Mouse (Mus musculus): ENCODE data around the gene Vps54.
"Not testable (repeated sequence)": the region's sequence is repeated elsewhere in the genome, so short reads cannot be mapped to it uniquely, and the experiment has no call there.

Vps54 gene

DNA sequence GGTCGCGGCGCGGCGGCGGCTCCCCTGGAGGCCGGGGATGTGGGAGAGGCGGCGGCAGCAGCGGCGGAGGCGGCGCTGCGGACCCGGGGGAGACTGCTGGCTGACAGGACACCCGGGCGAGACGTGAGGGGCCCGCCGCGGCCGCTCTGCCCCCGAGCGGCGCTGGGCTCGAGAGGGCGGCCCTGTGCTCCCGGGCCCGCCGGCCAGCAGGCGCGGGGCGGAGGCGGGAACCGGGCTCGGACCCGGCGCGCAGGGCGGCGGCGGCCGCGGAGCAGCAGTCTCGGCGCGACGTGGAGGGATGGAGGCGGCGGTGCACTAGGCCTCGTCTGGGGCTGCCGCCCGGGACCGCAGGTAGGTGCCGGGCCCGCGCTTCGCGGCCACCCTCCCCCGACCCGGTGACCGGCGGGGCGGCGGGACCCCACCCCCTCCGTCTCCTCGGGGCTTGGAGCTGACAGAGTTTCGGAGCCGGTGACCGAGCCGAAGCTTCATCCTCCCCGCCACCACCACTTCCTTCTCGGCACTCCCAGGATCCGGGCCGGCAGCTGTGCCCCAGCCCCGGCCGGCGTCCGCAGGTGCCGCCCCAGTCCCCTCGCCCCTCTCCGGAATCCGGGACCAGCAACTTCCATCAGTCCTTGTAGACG, at the start of gene Vps54:
TSS of gene Vps54 (plus strand) at position 261 of the 641 bp plus-strand sequence.
- DNase-seq (ENCODE audit: low read depth, low spot score) = peak; percentile 48

DNA sequence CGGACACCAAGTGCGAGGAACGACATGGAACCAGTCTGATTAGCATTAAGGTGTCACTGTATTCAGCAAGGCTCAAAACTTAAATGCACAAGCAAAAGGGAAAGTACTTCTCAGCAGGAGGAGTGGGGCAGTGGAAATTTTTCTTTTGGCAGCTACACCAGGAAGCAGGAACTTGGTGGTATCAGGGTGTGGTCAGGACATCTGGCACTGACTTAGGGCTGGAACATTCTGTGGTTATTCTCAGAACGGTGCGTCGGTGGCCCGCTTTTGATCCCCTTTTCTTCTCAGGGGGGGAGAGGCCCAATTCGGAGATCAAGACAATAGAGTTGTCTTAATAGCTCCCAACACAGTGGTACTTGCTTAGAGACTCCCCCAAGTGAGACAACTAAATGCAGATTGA, 47.3 kb upstream of the Vps54 start:
- DNase-seq (ENCODE audit: low read depth, low spot score) = not testable (repeated sequence)

DNA sequence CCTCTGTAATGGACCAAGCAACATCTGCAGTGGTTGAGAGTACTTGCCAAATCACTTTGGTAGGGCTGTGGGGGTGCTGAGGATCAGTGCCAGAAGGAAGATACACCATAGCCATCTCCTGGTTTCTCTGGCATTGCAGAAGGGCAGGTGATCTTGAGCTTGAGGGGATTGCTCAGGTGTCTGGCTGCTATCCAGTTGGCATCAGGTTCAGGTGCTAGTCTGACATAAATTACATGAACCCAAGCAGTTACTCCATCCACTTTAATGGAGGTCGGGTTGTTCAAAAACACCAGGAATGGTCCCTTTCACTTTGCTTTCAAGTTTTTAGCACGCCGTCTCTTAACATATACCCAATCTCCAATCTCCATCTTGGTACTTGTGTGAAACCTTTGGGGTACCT, 44.2 kb upstream of the Vps54 start:
- DNase-seq (ENCODE audit: low read depth, low spot score) = no peak

DNA sequence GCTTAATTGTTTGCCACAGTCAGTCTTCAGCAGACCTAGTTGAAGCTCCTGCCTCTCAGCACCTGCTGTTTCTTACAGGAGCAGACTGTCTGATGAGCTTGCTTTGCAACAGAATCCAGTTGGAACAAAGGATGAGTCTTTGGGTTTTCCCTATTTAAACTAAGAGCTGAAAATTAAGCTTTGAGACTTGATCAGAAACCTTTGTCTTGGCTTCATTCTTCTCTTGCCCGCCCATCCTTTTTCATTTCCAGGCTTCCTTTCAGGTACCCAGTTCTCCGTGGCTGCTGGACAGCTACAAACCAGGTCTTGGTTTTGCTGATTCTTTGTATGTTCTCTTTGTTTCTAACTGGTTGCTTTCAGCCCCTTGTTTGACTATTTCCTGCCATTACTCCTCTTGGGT, 30.0 kb upstream of the Vps54 start:
- no peak for DNase-seq (ENCODE audit: low read depth, low spot score)

DNA sequence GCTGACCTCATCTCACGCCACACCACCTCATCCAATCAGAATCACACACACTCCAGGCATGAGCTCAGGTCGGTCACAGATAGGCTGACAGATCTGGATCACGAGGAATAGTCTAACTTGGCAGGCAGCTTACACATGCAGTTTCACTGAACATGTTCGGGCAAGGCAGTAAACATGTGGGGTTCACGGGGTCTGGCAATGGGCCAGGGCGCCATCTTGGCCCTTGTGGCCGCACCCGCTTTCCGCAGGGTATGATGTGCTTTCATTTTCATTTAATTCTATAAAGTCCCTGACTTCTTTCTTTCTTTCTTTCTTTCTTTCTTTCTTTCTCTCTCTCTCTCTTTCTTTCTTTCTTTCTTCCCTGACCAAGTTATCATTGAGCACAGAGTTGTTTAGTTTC, 29.4 kb upstream of the Vps54 start:
- DNase-seq (ENCODE audit: low read depth, low spot score) = not testable (repeated sequence)

DNA sequence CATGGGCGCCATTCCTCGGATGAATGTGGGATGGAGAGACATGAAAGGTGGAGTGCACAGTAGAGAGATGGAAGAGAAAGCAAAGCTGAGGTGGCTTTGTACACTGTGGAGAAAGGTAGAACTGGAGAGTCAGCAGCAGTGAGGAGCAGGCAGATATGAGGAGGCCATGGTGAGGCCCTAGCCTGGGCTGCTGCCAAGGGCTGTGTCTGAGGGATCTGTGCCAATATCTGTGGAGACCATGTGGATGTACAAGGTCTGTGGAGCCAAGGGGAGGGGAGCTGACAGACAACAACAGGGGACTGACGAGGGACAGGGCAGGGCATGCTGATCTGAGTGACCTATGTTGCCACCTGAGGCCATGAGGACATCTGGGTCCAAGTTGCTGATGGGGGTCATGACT, 21.7 kb upstream of the Vps54 start:
- DNase-seq (ENCODE audit: low read depth, low spot score) = no peak

DNA sequence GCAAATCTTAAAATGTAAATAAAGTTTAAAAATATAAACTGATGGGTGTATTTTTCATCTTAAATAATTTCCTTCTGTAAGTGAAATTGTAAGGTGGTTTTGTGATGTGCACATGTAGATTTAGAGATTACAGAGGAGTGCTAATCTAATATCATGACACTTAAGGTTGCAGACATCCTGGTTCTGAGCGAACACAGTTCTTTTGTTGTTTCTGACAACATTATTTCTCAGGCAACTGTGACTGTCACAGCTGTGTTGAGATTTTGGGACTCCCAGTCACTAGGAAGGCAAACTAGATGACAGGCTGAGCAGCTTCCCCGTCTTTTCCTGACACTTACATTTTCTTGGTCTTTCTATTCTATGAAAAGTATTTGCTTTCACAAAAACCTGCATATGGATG, 19.8 kb upstream of the Vps54 start:
- no peak for DNase-seq (ENCODE audit: low read depth, low spot score)

DNA sequence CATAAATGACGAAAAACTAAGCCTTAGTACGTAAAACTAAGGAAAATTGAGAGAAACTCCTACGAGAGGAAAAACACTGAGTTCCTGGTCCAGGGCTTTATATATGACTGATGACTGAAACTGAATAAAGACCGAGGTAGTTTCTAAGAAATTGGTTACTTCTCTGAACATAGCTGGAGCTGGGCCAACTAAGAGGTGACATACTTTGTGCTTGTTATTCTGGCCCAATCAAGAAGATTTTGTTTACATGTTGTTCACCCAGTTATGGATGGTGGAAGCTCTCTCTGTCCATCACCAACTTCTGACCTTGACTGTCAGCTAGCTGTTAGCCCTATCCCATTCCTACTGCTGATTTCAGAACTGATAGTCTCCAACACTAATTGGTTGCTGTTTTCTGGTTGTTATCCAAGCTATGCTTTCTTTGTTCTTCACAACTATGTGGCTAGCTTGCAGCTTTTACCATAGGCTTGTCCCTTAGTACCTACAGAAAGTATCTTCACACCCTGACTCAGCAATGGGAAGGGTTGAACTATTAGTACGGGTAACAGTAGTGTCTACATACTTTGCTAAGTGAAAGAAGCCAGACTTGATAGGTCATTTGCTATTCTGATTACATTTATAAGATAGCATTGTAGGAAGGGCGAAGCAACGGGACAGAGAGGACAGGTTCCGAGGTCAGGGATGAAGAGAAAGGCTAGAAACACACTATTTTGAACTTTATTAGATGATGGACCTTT, 19.1 kb upstream of the Vps54 start:
- no peak for DNase-seq (ENCODE audit: low read depth, low spot score)

DNA sequence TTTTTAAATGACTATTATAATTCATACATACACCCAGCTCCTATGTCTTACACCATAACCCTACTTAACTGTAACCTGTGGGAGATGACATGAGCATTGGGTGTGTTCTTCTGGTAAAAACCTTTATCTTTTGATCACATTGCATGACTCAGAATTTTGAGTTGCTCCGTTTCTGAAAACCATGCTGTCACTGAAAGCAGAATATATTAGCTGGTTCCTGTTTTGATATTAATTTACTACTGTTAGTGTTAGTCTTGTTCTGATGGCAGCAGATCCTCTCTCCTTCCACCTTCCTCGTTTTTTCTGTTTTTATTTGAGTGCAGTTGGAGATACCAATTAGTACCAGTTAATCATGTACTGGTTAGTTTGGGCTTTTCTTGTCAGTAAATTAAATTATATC, 18.3 kb upstream of the Vps54 start:
- DNase-seq (ENCODE audit: low read depth, low spot score) = peak; percentile 41

DNA sequence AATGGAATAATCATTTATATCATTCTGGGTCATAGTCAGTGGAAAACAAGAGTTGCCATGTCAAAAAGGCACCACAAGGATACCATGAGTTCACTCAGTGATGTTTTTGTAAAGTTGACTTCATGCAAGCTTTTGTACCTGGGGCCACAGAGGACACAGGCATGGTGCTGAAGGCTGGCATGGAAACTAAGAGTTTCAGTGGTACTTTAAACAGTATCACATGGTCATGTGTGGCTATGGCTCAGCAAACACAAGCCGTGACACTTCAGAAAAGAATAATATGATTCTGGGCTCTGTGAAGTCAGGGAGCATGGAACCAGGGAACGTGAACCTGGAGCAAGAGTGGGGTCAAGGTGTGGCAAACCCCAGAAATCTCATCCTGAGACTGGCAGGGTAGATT, 17.7 kb upstream of the Vps54 start:
- no peak for DNase-seq (ENCODE audit: low read depth, low spot score)

DNA sequence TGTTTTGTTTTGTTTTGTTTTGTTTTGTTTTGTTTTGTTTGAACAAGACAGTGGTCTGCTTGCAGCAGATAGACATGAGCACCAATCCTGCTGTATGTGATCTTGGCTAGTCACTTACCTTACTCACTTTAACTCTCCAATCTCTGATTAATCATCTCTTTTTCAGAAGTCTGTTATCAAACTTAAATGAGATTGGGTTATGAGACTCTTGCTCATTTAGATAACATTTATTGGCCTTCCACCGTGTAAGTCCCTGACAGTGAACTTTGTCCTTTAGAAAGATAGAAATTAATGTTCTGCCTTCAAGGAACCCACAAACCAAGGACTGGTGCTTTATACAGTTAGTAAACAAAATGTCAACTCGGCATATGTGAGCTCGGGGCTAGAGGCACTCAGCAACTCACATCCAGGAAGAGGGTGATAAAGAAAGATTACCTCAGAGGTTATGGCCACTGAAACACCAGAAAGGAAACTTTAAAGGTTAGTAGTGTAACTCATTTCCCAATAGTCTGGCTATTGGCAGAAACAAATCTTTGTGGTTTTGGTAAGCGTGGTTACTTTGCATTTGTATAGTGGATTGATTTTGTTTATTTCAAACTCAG, 16.4 kb upstream of the Vps54 start:
- no peak for DNase-seq (ENCODE audit: low read depth, low spot score)

DNA sequence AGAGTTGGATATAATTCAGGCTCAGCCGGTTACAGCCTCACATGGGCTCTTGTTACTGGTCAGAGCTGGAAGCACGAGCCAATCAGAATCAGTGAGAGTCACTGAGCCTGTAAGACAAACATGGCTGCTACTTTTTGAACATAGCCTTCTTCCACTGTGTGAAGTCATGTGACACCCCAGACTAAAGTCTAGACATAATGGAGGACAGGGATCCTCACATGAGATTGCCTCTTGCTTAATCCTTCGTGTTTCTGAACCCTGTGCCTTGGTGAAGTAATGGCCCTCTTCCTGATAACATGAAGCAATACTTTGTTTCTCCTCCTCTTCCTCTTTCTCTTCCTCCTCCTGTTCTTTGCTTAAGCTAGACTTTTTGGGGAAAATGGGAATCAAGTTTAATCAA, 15.5 kb upstream of the Vps54 start:
- DNase-seq (ENCODE audit: low read depth, low spot score) = no peak

DNA sequence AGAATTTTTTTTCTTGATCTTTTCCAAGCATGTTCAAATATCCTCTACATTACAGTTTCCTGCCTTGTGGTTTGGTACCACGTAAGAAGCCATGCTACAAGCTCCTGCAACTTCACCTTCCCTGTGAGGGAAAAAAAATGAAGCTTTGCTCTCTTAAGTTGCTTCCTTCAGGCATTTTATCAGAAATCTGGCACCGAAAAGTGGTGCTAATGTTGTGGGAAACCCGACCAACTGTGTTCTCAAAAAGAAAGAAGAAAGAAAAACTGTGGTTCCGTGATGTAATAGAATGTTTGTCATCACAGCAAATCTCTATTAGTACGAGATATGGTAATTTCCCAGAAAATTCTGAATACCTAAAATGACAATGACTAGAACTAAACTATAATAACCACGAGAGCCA, 15.0 kb upstream of the Vps54 start:
- no peak for DNase-seq (ENCODE audit: low read depth, low spot score)

DNA sequence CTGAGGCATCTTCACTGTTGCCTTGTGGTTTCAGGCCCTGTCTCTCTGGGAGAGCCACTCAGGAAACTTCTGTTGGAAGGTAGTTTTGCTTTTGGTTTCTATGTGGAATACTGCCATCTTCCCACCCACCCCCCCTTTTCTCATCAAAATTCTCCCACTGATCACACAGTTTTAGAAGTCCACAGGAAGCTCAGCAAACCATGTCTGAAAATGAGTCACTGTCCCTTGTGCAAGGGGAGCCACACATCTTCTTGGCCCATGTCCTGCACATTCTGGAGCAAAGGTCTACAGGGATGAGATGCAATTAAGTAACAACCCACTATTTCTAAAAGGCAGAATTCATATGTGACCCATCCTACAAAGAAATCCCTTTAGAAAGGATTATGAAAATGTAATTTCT, 14.6 kb upstream of the Vps54 start:
- DNase-seq (ENCODE audit: low read depth, low spot score) = no peak

DNA sequence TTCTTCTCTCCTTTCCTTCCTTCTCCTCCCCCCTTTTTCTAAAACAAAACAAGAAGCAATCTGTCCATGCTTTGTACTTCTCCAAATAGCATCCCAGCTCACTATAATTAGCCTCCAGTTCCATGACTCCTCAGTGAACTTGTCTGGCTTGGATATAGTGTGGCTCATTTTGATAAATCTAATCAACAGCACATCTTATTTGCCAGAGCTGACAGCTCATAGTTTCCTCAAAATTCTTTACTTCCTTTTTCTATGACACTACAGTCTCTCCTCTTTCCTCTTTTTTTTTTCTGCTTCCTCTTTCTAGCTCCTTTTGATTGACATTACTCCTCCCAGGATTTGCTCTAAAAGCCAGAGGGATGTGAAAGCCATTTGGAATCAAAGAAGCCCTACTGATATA, 14.1 kb upstream of the Vps54 start:
- DNase-seq (ENCODE audit: low read depth, low spot score) = no peak

DNA sequence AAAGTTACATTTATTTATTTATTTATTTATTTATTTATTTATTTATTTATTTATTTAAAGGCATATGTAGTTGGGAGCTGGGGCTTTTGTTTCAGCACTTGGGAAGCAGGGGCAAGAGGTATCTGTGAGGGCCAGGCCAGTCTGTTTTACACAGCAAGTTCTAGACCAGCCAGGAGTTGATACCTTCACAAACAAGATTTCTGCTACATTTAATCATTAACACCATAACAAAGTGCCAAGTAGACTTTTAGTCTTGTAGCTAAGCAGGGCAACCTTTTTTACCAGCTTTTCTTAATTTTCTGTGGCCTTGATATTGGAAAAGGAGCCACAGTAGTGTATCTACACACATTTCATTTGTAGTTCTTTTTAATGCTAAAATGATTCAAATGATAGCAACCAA, 3.7 kb upstream of the Vps54 start:
- DNase-seq (ENCODE audit: low read depth, low spot score) = no peak

DNA sequence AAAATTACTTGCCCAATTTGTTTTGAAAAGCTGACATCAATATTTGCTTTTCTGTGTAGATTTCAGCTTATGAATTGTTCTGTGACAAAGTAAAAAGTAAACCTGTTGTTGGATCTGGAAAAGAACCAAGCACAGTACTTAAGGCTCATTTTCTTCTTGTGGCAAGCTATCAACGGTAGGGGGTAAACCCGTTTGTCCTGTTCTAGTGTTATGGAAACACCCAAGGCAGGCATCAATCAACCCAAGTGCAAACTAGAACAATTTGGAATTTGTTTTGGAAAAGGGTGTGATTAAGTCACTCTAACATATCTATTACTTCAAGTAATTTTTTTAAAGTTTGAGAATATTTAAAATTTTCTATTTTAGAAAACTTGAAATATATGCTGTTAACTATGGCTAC, 3.3 kb upstream of the Vps54 start:
- no peak for DNase-seq (ENCODE audit: low read depth, low spot score)

DNA sequence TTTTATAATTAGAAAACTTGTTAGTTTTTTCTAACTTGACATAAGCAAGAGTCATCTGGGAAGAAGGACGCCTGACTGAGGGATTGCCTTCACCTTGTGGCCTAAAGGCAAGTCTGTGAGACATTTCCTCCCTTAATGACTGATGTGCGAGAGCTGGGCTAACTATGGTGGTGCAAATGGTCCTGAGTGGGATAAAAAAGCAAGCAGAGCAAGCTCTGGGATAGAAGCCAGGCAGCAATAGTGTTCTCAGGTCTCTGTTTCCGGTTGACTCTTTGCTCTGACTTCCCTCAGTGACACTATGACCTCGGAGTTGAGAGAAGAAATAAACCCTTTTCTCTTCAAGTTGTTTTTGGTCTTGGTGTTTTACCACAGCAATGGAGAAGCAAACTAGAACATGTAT, 2.1 kb upstream of the Vps54 start:
- DNase-seq (ENCODE audit: low read depth, low spot score) = no peak

DNA sequence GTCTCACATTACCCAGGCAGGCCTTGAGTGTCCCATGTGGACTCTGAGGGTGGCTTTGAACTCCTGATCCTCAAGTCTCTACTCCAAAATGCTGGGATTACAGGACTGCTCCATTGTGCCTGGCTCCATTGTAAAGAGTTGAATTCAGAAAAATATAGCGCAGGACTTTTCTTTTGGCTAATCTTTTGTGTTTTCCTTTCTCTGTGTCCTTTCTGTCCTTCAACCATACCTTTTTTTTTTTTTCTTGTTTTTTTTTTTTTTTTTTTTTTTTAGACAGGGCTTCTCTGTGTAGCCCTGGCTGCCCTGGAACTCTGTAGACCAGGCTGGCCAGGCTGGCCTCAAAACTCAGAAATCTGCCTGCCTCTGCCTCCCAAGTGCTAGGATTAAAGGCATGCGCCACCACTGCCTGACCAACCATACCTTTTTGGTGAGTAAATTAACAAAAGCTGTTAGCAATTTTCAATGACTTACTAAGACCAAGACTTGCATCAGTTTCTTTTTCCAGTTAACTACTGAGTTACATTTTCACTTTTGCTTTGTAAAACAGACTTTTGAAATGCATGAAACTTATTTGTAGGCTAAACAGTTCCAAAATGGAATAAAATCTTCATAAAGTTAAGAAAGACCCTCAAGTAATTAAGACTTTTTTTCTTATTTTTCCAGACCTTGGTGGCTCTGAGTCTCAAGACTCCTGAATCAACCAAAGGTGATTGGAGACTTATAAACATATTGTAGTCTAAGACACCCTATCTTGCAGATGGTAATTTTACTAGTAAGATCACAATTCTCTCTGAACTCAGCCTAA, 1.4 kb upstream of the Vps54 start:
- DNase-seq (ENCODE audit: low read depth, low spot score) = no peak

DNA sequence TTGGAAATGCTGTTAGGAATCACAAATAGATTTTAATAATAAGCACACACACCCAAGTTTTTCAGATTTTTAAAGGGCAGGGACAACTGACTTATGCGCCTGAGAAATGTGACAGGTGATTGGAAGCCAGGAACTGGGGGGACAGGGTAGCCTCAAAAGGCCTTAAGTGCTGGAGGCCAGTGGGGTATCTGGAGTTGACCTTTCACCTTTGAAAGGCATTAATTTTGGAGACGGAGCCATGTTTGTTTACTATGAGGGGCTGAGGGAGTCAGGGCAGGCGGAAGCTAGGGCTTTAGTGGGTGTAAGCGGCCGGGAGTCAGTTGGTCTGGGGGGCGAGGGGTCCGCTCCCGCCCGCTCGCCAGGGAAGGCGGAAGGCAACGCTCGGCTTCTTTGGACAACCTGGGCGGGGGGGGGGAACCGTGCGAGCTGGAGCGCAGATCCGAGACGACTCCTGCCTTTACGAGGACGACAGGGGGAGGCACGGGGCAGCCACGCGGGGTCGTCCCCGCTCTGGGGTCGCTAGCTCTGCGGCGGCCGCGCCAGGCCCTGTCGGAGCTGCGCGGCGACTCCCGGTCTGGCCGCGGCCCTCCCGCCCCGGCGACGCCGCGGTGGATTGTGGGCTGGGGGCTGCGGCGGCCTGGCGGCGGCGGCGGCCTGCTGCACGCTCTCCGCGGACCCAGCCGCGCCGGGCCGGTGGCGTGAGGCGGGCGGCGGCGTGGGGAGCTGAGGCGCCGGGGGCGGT, 631 bp upstream of the Vps54 start:
- peak; percentile 20 for DNase-seq (ENCODE audit: low read depth, low spot score)

DNA sequence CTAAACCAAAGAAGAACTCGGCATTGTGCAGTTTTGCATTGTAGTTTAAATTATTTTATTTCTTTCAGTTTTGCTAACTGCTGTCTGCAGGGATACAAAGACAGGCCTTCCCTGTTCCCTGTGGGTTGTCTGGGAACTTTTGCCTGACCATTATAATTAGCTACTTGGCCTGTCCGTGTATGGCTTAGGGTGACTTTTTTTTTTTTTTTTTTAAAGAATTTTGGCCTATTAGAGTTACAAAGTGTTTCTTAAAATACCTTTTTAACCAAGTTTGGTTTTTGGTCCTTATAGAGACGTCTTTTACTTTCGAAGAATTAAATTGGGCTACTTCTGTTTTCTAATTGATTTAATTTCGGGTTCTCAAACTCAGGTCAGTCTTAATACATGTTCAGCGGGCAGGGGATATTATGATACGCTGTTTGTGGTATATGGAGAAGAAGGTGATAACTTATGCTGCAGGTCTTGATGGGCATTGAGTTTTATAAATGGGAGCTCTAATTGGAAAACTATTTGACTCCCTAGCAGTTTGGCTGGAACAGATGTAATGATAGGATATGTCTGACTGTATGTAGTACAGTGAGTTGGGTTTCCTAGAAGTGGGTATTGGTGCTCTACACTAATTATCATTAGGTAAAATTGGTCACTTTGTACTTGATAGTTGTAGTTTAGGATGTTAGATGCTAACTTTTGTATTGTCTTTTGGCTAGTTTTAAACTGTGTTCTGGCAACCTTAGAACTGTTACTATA, 855 bp downstream of the Vps54 start:
- peak; percentile 40 for DNase-seq (ENCODE audit: low read depth, low spot score)

Measured in c-Kit-negative CD71-positive TER-119-positive erythroid progenitor cells, embryonic 14.5 days (primary cell).